Mouse (Mus musculus) fibroblast of lung, adult 2 months (primary cell): ENCODE results near the gene Ormdl2.
"Not testable (repeated sequence)": the region's sequence is repeated elsewhere in the genome, so short reads cannot be mapped to it uniquely, and the experiment has no call there.

Source experiments
- DNase-seq: peaks from one replicate; pipeline ENCODE4 v3.0.0-alpha.2; 2011; ENCODE audit warnings: low read depth

Gene Ormdl2

DNA sequence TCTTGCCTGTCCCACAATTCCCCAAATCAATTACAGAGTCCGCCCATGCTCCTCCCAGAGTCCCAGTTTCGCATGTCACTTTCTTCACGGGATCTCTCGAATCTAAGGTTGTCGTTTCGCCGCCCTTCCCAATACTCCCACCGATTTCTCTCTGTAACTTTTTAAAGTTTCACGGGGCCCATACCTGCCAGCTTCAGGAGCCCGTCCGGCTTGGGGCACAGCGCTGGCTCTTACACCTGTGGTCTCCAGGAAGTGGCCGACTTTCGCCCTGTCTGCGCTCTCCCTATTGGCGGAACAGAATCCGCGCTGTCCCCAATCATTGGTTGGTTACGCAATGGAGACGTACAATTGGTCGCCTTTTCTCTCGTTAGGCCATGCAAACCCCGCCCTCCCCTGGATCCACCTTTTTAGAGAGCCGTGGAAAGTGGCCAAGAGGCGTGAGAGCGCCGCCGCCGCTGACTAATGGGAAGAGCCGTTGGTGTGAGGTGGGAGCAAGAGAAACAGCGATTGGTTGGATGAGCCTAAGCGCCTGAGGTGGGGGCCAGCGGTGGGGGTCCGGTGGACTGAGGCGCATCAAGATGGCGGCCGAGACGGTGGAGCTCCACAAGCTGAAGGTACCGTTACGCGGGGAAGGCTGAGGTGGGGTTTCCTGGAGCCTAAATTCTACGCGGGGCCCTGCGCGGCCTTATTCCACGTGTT, at the start of gene Ormdl2:
Ormdl2 (minus strand) TSS at position 288 of the 699 bp plus-strand sequence.
- peak; percentile 99 for DNase-seq

DNA sequence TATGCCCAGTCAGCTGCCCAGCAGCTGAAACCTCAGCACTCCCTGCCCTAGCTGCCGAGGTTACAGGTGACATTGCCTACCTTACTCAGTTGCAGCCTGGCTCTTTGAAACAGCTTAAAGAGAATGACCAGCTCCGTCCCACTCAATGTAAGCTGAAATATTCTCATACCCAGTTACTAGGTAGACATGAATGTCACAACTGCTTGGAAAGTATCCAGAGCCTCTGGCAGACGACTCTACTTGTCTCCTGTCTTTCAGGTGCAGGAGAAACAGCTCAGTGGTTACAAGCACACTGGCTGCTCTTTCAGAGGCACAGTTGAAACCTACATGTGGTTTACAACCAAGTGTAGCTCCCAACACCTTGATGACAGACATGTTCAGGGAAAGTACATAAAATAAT, 48.9 kb upstream of the Ormdl2 start:
- DNase-seq: no peak

DNA sequence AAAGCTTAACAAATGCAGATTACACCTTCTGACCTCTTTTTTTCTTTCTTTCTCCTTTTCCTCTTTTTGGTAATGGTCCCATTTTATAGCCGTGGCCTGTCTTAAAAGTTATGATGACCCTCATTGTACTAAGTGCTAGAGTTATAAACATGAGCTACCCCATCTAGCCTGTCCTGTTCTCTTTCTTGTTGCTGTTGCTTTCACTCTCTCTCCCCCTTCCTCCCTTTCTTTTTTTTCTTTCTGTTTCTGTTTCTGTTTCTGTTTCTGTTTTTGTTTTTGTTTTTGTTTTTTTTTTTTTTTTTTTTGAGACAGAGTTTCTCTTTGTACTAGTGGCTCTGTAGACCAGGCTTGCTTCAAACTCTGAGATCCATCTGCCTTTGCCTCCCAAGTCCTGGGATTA, 45.1 kb upstream of the Ormdl2 start:
- DNase-seq: no peak

- no peak for DNase-seq
Measured at GRCm38 (mm10) chr10:128866042-128866441, 44.6 kb upstream of the Ormdl2 start.

DNA sequence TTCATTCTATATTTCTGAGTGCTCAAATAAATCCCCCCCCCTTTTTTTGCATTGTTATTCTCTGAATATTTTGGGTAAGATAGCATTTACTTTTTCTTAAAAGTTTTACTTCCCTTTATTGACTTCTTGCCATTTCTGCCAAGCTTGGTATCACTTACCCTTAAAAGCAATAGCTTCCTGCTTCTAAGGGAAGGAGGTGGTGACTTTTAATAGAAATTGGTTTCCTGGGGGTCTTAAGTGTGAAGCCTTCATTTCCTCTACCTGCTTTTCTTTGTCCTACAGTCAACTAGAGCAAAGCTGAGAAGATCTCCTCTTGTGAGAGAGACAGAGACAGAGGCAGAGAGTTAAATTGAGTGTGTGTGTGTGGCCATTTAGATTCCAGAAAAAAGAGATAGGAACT, 39.7 kb upstream of the Ormdl2 start:
- DNase-seq: no peak

GRCm38 (mm10) chr10:128850339-128850738, 28.9 kb upstream of the Ormdl2 start:
- DNase-seq: no peak

DNA sequence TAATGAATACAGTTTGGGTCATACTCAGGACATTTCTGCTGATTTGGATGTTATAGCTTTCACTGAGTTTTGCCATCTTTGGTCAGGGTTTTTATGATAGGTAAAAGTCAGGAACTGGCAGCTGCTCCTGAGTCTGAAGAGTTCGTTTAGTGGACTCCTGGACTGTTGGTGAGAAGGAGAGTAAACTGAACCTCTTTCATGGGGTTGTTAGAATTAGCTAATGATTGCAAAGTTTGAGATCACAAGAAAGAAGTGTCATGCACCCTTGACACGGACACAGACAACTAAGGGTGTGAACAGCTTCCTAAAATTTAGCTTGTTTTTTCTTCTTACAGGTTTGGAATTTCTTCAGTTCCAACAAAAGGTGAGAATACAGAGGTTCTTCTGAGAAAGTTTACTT, 27.0 kb upstream of the Ormdl2 start:
- DNase-seq: no peak

DNA sequence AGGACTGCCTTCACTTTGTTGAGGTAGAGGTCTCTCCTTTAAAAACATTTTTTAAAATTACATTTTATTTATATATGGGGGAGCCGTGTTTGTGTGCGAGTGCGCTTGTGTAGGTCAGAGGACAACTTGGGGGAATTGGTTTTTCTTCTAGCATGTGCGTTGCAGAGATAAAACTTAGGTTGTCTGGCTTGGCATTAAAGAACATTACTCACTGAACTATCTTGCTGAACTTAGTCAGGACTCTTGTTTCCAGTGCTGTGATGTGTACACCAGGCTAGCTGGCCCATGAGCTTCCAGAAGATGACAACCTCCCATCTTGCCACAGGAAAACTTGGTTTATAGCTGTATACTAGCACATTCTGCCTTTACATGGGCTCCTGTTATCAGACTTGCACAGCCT, 25.2 kb upstream of the Ormdl2 start:
- no peak for DNase-seq

GRCm38 (mm10) chr10:128845516-128845915, 24.1 kb upstream of the Ormdl2 start:
- DNase-seq: no peak

DNA sequence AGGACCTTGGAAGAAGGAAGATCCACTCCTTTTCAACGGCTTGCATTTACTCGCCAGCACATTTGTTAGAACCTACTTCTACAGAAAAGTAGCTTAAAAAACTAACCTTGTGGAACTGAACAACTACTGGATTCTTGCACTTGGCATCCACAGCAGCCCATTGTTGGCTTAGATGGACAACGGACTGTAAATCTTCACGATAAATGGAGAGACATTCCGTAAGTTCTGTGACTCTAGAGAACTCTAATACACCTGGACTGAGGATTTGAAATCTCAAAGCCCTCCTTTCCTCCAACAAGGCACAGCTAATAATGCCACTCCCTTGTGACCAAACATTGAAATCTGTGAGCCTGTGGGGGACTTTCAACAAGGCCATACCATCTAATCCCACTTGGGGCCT, 21.8 kb upstream of the Ormdl2 start:
- no peak for DNase-seq

- no peak for DNase-seq
Measured at GRCm38 (mm10) chr10:128840612-128841011, 19.2 kb upstream of the Ormdl2 start.

GRCm38 (mm10) chr10:128839434-128839833, 18.0 kb upstream of the Ormdl2 start:
- DNase-seq: no peak

DNA sequence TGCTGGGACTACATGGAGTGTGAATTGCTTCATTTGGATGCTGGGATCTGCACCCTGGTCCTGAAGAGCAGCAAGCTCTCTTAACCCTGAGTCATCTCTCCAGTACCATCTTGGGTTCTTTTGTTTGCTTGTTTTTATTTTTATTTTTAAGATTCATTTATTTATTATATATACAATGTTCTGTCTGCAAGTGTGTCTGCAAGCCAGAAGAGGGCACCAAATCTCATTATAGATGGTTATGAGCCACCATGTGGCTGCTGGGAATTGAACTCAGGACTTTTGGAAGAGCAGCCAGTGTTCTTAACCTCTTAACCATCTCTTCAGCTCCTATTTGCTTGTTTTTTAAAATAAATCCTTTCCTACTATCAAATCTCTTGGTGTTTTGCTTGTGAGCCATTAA, 16.0 kb upstream of the Ormdl2 start:
- no peak for DNase-seq

DNA sequence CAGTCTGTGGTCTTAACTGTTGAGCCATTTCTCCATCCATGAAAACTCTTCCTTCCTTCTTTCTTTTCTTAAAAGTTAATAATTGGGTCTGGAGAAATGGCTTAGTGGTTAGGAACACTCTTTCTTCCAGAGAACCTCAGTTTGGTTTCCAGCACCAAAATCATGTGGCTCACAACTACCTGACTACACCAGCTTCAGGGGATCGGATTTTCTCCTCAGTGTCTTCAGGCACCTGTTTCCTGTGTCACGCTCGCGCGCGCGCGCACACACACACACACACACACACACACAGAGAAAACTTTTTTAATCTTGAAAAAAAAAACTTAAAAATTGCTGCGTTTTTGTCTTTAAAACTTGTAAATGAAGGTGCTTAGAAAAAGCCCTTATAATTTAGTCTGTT, 2.4 kb upstream of the Ormdl2 start:
- no peak for DNase-seq

DNA sequence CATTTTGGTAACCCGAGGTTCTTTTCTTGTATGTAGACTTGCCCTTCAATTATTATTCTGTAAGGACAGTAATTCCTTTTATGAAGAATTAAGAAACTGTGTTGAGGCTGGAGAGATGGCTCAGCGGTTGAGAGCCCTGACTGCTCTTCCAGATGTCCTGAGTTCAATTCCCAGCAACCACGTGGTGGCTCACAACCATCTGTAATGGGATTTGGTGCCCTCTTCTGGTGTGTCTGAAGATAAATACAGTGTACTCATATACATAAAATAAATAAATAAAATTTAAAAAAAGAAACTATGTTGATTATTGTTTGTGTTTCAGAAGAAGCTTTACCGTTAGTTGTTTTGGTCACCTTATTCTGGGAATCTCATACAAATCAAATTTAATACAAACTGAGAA, 1.6 kb upstream of the Ormdl2 start:
- DNase-seq: not testable (repeated sequence)

DNA sequence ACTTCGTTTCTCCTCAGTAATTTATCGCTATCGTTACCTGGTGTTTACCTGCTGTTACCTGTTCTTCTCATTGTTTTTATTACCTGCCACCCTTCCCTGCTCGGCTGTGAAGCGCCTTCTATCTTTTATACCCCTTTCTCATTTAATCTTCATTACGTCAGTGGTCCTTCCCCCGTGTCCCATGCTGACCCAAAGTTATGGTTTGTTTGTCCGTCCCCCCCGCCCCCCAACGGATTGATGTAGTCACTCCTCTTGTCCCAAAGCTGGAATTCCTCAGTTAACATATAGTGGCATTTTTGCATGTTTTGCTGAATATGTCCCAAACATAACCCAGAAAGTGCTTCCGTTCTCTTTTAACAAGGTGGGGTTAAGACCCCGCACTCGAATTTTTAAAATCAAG, 690 bp upstream of the Ormdl2 start:
- DNase-seq: no peak

- no peak for DNase-seq
Measured at GRCm38 (mm10) chr10:128820217-128820616, 1.2 kb downstream of the Ormdl2 start.

DNA sequence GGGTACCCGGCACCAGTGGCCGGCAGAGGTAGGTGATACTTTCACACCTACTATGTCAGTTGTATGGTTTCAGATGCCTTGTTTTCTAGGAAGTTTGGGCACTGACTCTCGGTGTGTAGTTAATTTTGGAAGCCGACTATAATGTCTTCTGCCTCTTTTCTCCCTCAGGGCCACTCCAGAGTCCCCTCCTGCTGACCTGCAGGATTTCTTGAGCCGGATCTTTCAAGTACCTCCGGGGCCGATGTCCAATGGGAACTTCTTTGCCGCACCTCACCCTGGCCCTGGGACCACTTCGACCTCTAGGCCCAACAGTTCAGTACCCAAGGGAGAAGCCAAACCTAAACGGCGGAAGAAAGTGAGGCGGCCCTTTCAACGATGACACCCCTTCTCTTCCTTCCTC, 4.4 kb downstream of the Ormdl2 start, which contains the start of gene Sarnp:
Sarnp (plus strand) TSS at position 301 of the 400 bp plus-strand sequence.
- no peak for DNase-seq

DNA sequence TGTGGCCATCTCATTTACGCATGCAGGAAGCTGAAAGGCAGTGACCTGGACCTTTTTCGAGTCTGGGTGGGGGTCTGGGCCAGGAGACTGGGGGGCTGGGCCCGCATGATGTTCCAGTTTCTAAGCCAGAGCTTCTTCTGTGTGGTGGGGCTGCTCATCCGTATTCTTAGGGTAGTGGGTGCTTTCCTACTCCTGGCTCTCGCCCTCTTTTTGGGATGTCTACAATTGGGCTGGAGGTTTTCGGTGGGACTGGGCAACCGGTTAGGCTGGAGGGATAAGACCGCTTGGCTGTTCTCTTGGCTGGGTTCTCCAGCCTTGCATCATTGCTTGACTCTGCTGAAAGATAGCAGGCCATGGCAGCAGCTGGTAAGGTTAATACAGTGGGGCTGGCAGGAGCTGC, 14.4 kb downstream of the Ormdl2 start:
- no peak for DNase-seq

GRCm38 (mm10) chr10:128806086-128806485, 15.4 kb downstream of the Ormdl2 start:
- DNase-seq: no peak

DNA sequence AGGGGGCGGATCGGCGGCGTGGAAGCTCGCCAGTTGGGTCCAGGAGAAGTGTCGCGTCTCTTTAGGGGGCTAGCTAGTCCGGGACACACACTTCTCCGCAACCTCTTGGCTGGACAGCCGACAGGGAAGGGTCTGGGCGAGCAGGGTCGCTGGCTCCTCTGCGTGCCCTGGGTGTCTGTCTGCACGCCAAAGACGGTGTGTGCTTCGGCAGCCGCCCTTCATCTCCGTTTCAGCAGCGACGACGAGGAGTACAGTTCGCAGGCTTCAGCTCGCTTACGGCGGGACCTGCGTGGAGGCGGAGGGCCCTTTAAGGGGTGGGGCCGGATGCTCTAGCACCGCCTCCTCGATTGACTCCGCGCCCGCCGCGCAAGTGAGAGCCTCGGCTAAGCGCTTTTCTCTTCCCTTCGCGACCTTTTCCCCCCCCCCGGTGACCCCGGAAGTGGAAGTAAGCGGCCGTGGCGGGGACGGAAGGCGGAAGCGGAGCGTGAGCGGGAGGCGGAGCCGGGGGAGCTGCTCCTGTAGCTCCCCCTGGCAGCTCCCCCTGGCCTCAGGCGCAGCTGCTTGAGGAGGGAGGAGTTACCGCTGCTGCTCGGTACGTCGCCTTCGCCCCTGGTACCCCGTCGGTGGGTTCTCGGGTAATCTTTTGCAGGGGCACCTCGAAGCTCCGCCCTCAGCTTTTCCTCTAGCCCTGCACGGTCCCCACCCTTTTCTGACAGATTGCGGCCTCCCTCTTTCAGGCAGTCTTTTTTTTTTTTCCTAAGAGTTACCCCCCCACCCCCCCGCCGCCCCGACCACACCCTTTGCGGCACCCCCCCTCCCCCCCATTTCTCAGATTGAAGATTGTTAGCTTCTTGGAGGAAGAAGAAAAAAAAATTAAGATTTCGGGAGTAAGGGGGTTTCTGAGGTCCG, 16.1 kb downstream of the Ormdl2 start:
- DNase-seq: peak; percentile 94

GRCm38 (mm10) chr10:128804271-128805091, 17.0 kb downstream of the Ormdl2 start, which contains the start of gene Tmem198b:
TSS of gene Tmem198b (minus strand) at chr10:128804370.
- no peak for DNase-seq
